Mouse (Mus musculus): ENCODE measurements around the gene Tspan9. TPM values are rescaled to one million over a fixed set of nuclear protein-coding genes. Genes with fewer than 3 reads are reported as not detected.

The Tspan9 gene
- polyA plus RNA-seq, 2 experiments: 12.1 to 15.5 TPM

GRCm38 (mm10) chr6:127970120-127970519 is 173.3 kb downstream of the Tspan9 start:
- Histone ChIP-seq H3K9ac (replicated peaks) (no peak overlapping the region), H3K4me1 (replicated peaks; ENCODE audit: control insufficient read depth in 2 of 2, insufficient read depth in 2 of 2, low read length in 1 of 2) (no peaks in the 10 kb centered on the region), H3K4me2 (ENCODE audit: low read depth) (no peak overlapping the region), H3K9me3 (ENCODE audit: control insufficient read depth, low read length) (no peaks in the 10 kb centered on the region), H3K27me3 (ENCODE audit: control insufficient read depth, insufficient read depth, low read length) (no peaks in the 10 kb centered on the region), H3K27ac (no peak overlapping the region), H3K36me3 (replicated peaks; ENCODE audit: control insufficient read depth, insufficient read depth, low read depth) (no peaks in the 10 kb centered on the region), H3K4me3 (ENCODE audit: insufficient read depth in 1 of 2, low read depth in 2 of 2, low read length in 2 of 2) (no peak overlapping the region)
- TF ChIP-seq CTCF (IDR thresholded peaks at IDR 0.05; ENCODE audit: low read depth) (peak; percentile 94), EP300 (IDR thresholded peaks at IDR 0.05; ENCODE audit: low read depth) (no peak)
- ATAC-seq (ENCODE audit: insufficient read depth) (no peak), DNase-seq (ENCODE audit: low read depth in 3 of 3, low spot score in 3 of 3) (peak in 2 of 3 experiments; percentile 16 to 23)
- WGBS (ENCODE audit: insufficient replicate concordance): 10% methylated on average over 7 of the region's 7 CpGs

GRCm38 (mm10) chr6:127969709-127970108 is 173.7 kb downstream of the Tspan9 start:
- TF ChIP-seq CTCF (IDR thresholded peaks at IDR 0.05; ENCODE audit: low read depth): no peak
- TF ChIP-seq EP300 (IDR thresholded peaks at IDR 0.05; ENCODE audit: low read depth): no peak
- ATAC-seq (ENCODE audit: insufficient read depth) (0 out of 2 replicates have a peak, but pooled peaks have one; percentile 15), DNase-seq (ENCODE audit: low read depth in 3 of 3, low spot score in 3 of 3) (no peak)
- H3K9ac ChIP-seq (replicated peaks): no peak overlapping the region
- no peak overlapping the region for H3K4me3 ChIP-seq (ENCODE audit: insufficient read depth in 1 of 2, low read depth in 2 of 2, low read length in 2 of 2)
- no peaks in the 10 kb centered on the region for H3K36me3 ChIP-seq (replicated peaks; ENCODE audit: control insufficient read depth, insufficient read depth, low read depth)
- no peaks in the 10 kb centered on the region for H3K9me3 ChIP-seq (ENCODE audit: control insufficient read depth, low read length)
- H3K27me3 ChIP-seq (ENCODE audit: control insufficient read depth, insufficient read depth, low read length): no peaks in the 10 kb centered on the region
- H3K4me1 ChIP-seq (replicated peaks; ENCODE audit: control insufficient read depth in 2 of 2, insufficient read depth in 2 of 2, low read length in 1 of 2): no peaks in the 10 kb centered on the region
- H3K4me2 ChIP-seq (ENCODE audit: low read depth): no peak overlapping the region
- WGBS (ENCODE audit: insufficient replicate concordance): 27% methylated on average over 7 of the region's 7 CpGs
- H3K27ac ChIP-seq: no peak overlapping the region

GRCm38 (mm10) chr6:127965497-127965896 is 177.9 kb downstream of the Tspan9 start:
- WGBS (ENCODE audit: insufficient replicate concordance): 66% methylated on average over 8 of the region's 8 CpGs
- Histone ChIP-seq H3K36me3 (replicated peaks; ENCODE audit: control insufficient read depth, insufficient read depth, low read depth) (no peaks in the 10 kb centered on the region), H3K9ac (replicated peaks) (no peak overlapping the region), H3K4me3 (ENCODE audit: insufficient read depth in 1 of 2, low read depth in 2 of 2, low read length in 2 of 2) (no peak overlapping the region), H3K9me3 (ENCODE audit: control insufficient read depth, low read length) (no peaks in the 10 kb centered on the region), H3K27ac (no peak overlapping the region), H3K4me1 (replicated peaks; ENCODE audit: control insufficient read depth in 2 of 2, insufficient read depth in 2 of 2, low read length in 1 of 2) (no peaks in the 10 kb centered on the region), H3K4me2 (ENCODE audit: low read depth) (no peak overlapping the region), H3K27me3 (ENCODE audit: control insufficient read depth, insufficient read depth, low read length) (no peaks in the 10 kb centered on the region)
- TF ChIP-seq CTCF (IDR thresholded peaks at IDR 0.05; ENCODE audit: low read depth) (0 out of 2 replicates have a peak, but pooled peaks have one; percentile 11), EP300 (IDR thresholded peaks at IDR 0.05; ENCODE audit: low read depth) (no peak)
- DNase-seq (ENCODE audit: low read depth in 3 of 3, low spot score in 3 of 3) (no peak), ATAC-seq (ENCODE audit: insufficient read depth) (no peak)

GRCm38 (mm10) chr6:127960203-127960602 is 183.2 kb downstream of the Tspan9 start:
- no peak overlapping the region for H3K4me3 ChIP-seq (ENCODE audit: insufficient read depth in 1 of 2, low read depth in 2 of 2, low read length in 2 of 2)
- ATAC-seq (ENCODE audit: insufficient read depth) (no peak), DNase-seq (ENCODE audit: low read depth in 3 of 3, low spot score in 3 of 3) (no peak)
- no peak overlapping the region for H3K27ac ChIP-seq
- 79% methylated on average over 1 of the region's 1 CpGs for WGBS (ENCODE audit: insufficient replicate concordance)
- H3K27me3 ChIP-seq (ENCODE audit: control insufficient read depth, insufficient read depth, low read length): no peaks in the 10 kb centered on the region
- no peaks in the 10 kb centered on the region for H3K4me1 ChIP-seq (replicated peaks; ENCODE audit: control insufficient read depth in 2 of 2, insufficient read depth in 2 of 2, low read length in 1 of 2)
- TF ChIP-seq CTCF (IDR thresholded peaks at IDR 0.05; ENCODE audit: low read depth): no peak
- no peak for TF ChIP-seq EP300 (IDR thresholded peaks at IDR 0.05; ENCODE audit: low read depth)
- no peak overlapping the region for H3K9ac ChIP-seq (replicated peaks)
- H3K36me3 ChIP-seq (replicated peaks; ENCODE audit: control insufficient read depth, insufficient read depth, low read depth): no peaks in the 10 kb centered on the region
- no peaks in the 10 kb centered on the region for H3K9me3 ChIP-seq (ENCODE audit: control insufficient read depth, low read length)
- no peak overlapping the region for H3K4me2 ChIP-seq (ENCODE audit: low read depth)

GRCm38 (mm10) chr6:127956172-127956571 is 187.2 kb downstream of the Tspan9 start:
- no peak overlapping the region for H3K9ac ChIP-seq (replicated peaks)
- DNase-seq (ENCODE audit: low read depth in 3 of 3, low spot score in 3 of 3) (no peak), ATAC-seq (ENCODE audit: insufficient read depth) (no peak)
- no peak overlapping the region for H3K4me3 ChIP-seq (ENCODE audit: insufficient read depth in 1 of 2, low read depth in 2 of 2, low read length in 2 of 2)
- TF ChIP-seq EP300 (IDR thresholded peaks at IDR 0.05; ENCODE audit: low read depth): no peak
- H3K27ac ChIP-seq: no peak overlapping the region
- no peaks in the 10 kb centered on the region for H3K27me3 ChIP-seq (ENCODE audit: control insufficient read depth, insufficient read depth, low read length)
- H3K9me3 ChIP-seq (ENCODE audit: control insufficient read depth, low read length): no peaks in the 10 kb centered on the region
- no peaks in the 10 kb centered on the region for H3K4me1 ChIP-seq (replicated peaks; ENCODE audit: control insufficient read depth in 2 of 2, insufficient read depth in 2 of 2, low read length in 1 of 2)
- no peak overlapping the region for H3K4me2 ChIP-seq (ENCODE audit: low read depth)
- WGBS (ENCODE audit: insufficient replicate concordance): 45% methylated on average over 5 of the region's 5 CpGs
- no peaks in the 10 kb centered on the region for H3K36me3 ChIP-seq (replicated peaks; ENCODE audit: control insufficient read depth, insufficient read depth, low read depth)
